Mouse (Mus musculus): ENCODE data around the gene 6430531B16Rik.

6430531B16Rik gene

GRCm38 (mm10) chr7:139978278-139978892, at the start of gene 6430531B16Rik:
Gene 6430531B16Rik, minus strand, starts transcription at chr7:139978755.
- peak; percentile 62 to 65 for DNase-seq (ENCODE audit: low spot score in 2 of 2)

GRCm38 (mm10) chr7:140011336-140011735, 32.8 kb upstream of the 6430531B16Rik start:
- no peak for DNase-seq (ENCODE audit: low spot score in 2 of 2)

- DNase-seq (ENCODE audit: low spot score in 2 of 2), result no peak
Measured at GRCm38 (mm10) chr7:140007781-140008180, 29.2 kb upstream of the 6430531B16Rik start.

- no peak for DNase-seq (ENCODE audit: low spot score in 2 of 2)
Measured at GRCm38 (mm10) chr7:140006861-140007611, 28.5 kb upstream of the 6430531B16Rik start.

GRCm38 (mm10) chr7:140004666-140005065, 26.1 kb upstream of the 6430531B16Rik start:
- DNase-seq (ENCODE audit: low spot score in 2 of 2), result no peak

GRCm38 (mm10) chr7:140001086-140001740, 22.7 kb upstream of the 6430531B16Rik start:
- no peak for DNase-seq (ENCODE audit: low spot score in 2 of 2)

GRCm38 (mm10) chr7:139998691-139999350, 20.3 kb upstream of the 6430531B16Rik start:
- DNase-seq (ENCODE audit: low spot score in 2 of 2), result no peak

- DNase-seq (ENCODE audit: low spot score in 2 of 2), result peak; percentile 30 to 55
Measured at GRCm38 (mm10) chr7:139994676-139995075, 16.1 kb upstream of the 6430531B16Rik start.

GRCm38 (mm10) chr7:139994202-139994601, 15.6 kb upstream of the 6430531B16Rik start:
- no peak for DNase-seq (ENCODE audit: low spot score in 2 of 2)

GRCm38 (mm10) chr7:139993532-139993931, 15.0 kb upstream of the 6430531B16Rik start:
- no peak for DNase-seq (ENCODE audit: low spot score in 2 of 2)

GRCm38 (mm10) chr7:139992406-139992805, 13.9 kb upstream of the 6430531B16Rik start, which contains the start of gene Adam8:
Gene Adam8, minus strand, starts transcription at chr7:139992562.
- DNase-seq (ENCODE audit: low spot score in 2 of 2), result peak; percentile 42 to 54

GRCm38 (mm10) chr7:139990864-139991394, 12.4 kb upstream of the 6430531B16Rik start:
- no peak for DNase-seq (ENCODE audit: low spot score in 2 of 2)

GRCm38 (mm10) chr7:139988272-139988671, 9.7 kb upstream of the 6430531B16Rik start:
- DNase-seq (ENCODE audit: low spot score in 2 of 2), result no peak

- DNase-seq (ENCODE audit: low spot score in 2 of 2), result peak in 1 of 2 experiments; percentile 32
Measured at GRCm38 (mm10) chr7:139984505-139984904, 6.0 kb upstream of the 6430531B16Rik start.

- DNase-seq (ENCODE audit: low spot score in 2 of 2), result no peak
Measured at GRCm38 (mm10) chr7:139982058-139982457, 3.5 kb upstream of the 6430531B16Rik start.

- no peak for DNase-seq (ENCODE audit: low spot score in 2 of 2)
Measured at GRCm38 (mm10) chr7:139980778-139981177, 2.2 kb upstream of the 6430531B16Rik start.

- no peak for DNase-seq (ENCODE audit: low spot score in 2 of 2)
Measured at GRCm38 (mm10) chr7:139979011-139979719, 610 bp upstream of the 6430531B16Rik start.

- DNase-seq (ENCODE audit: low spot score in 2 of 2), result no peak
Measured at GRCm38 (mm10) chr7:139975471-139975870, 3.1 kb downstream of the 6430531B16Rik start.

- DNase-seq (ENCODE audit: low spot score in 2 of 2), result peak; percentile 49 to 56
Measured at GRCm38 (mm10) chr7:139974307-139974706, 4.2 kb downstream of the 6430531B16Rik start.

- no peak for DNase-seq (ENCODE audit: low spot score in 2 of 2)
Measured at GRCm38 (mm10) chr7:139972923-139973331, 5.6 kb downstream of the 6430531B16Rik start.

- no peak for DNase-seq (ENCODE audit: low spot score in 2 of 2)
Measured at GRCm38 (mm10) chr7:139971436-139971835, 7.1 kb downstream of the 6430531B16Rik start.

Data from spleen, postnatal 36 days (tissue).